Mouse (Mus musculus) adipose tissue, adult 10 weeks (tissue): ENCODE data around the gene Agps. TPM values are rescaled to one million over a fixed set of nuclear protein-coding genes. Genes with fewer than 3 reads are reported as not detected.

Experiments used
- polyA plus RNA-seq: library from polyadenylated mRNA; stranded (reverse); fragments of 350-450 nt; fragmentation: Illumina TruSeq; extraction: RNeasy Lipid Tissue Mini Kit (QIAGEN cat#74804); gene quantifications from one replicate; pipeline ENCODE4 v1.2.3, GENCODE M21; 2014; ENCODE audit warnings: low read depth, low replicate concordance

Gene Agps
- polyA plus RNA-seq: 10.9 TPM

GRCm38 (mm10) chr2:75831881-75832633, at the start of gene Agps:
Agps (plus strand) TSS chr2:75832177.

GRCm38 (mm10) chr2:75938117-75939063, 106.4 kb downstream of the Agps start, which contains the start of gene Ttc30b:
Ttc30b (minus strand) TSS chr2:75938585.

DNA sequence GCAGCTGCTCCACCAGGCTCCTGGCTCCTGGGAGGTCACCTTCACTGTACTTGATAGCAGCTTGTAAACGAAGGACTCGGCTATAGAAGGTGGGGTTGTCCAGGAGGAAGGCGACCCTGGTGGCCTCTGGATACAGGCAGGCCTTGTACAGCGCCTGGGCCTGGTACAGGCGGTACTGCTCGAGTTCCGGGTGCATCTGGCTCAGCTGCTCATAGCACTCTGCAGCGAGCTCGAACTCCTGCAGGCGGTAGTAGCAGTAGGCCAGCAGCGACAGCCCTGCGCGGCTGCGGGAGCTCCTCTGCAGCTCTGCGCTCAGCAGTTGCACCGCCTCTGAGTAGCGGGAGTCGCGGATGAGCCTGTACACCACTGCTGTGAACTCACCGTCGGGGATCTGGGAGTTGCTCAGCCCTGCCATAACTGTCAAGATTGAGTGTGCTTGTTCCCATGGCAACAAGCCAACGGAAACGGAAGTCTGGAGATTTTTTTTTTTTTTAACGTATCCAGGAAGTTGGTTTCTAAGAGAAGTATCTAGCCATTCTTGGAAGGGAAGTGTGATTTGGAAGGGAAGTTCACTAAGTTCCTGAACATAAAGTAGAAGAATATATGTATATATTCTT, 145.9 kb downstream of the Agps start, which contains the start of gene Ttc30a2:
Gene Ttc30a2 (minus strand): TSS at position 419 of the 617 bp plus-strand sequence.

Other genes with a start within 250 kb of the Agps start
- 396 TPM for gene Hnrnpa3, start 172.9 kb upstream of the Agps start, polyA plus RNA-seq
- gene Nfe2l2, start 127.5 kb upstream of the Agps start, polyA plus RNA-seq: 65.3 TPM
- 11.7 TPM for gene Ttc30b, start 106.4 kb downstream of the Agps start, polyA plus RNA-seq
- 2.2 TPM for gene Ttc30a2, start 146.0 kb downstream of the Agps start, polyA plus RNA-seq
- 4.4 TPM for gene Ttc30a1, start 149.8 kb downstream of the Agps start, polyA plus RNA-seq